Mouse (Mus musculus): ENCODE results near the gene Fam217b.

Fam217b gene

GRCm38 (mm10) chr2:178437311-178437710 is 23.0 kb downstream of the Fam217b start:
- peak; percentile 88 for ATAC-seq (ENCODE audit: low TSS enrichment)

- no peak for ATAC-seq (ENCODE audit: low TSS enrichment)
Observed at GRCm38 (mm10) chr2:178449386-178449785, 35.1 kb downstream of the Fam217b start.

- no peak for ATAC-seq (ENCODE audit: low TSS enrichment)
Observed at GRCm38 (mm10) chr2:178450236-178450635, 35.9 kb downstream of the Fam217b start.

GRCm38 (mm10) chr2:178450961-178451360 is 36.6 kb downstream of the Fam217b start:
- no peak for ATAC-seq (ENCODE audit: low TSS enrichment)

- no peak; the same call in 1 of the 2 replicates for ATAC-seq (ENCODE audit: low TSS enrichment)
Observed at GRCm38 (mm10) chr2:178454664-178455516, 40.6 kb downstream of the Fam217b start.

GRCm38 (mm10) chr2:178457414-178457813 is 43.1 kb downstream of the Fam217b start:
- ATAC-seq (ENCODE audit: low TSS enrichment), result no peak

- ATAC-seq (ENCODE audit: low TSS enrichment), result no peak
Observed at GRCm38 (mm10) chr2:178460353-178460752, 46.0 kb downstream of the Fam217b start.

- ATAC-seq (ENCODE audit: low TSS enrichment), result no peak
Observed at GRCm38 (mm10) chr2:178471546-178472480, 57.5 kb downstream of the Fam217b start.

GRCm38 (mm10) chr2:178473916-178474315 is 59.6 kb downstream of the Fam217b start:
- ATAC-seq (ENCODE audit: low TSS enrichment), result no peak

Data from frontal cortex, adult (tissue).